Mouse (Mus musculus) G1E (cell line): ENCODE results near the gene Dek.

ENCODE experiments used
- CTCF ChIP-seq: IDR thresholded peaks from 2 replicates; pipeline ENCODE4 v1.5.1; 2012; ENCODE audit warnings: low read depth, low read length, inconsistent platforms, mixed read lengths
- GATA1 ChIP-seq: IDR thresholded peaks from 2 replicates; pipeline ENCODE4 v1.6.1; 2012; ENCODE audit warnings: borderline replicate concordance, low read length, inconsistent platforms, mixed read lengths
- POLR2AphosphoS5 ChIP-seq: IDR thresholded peaks from 2 replicates; pipeline ENCODE4 v1.6.1; 2012; ENCODE audit warnings: low read depth, low read length, inconsistent platforms; ENCODE audit not compliant: insufficient replicate concordance
- TAL1 ChIP-seq: conservative IDR thresholded peaks from 2 replicates; pipeline ENCODE4 v1.6.1; 2012; ENCODE audit warnings: low read depth, low read length, inconsistent platforms, mixed read lengths

GRCm38 (mm10) chr13:47067001-47067400 lies 39.0 kb downstream of the Dek start:
- TF ChIP-seq CTCF (no peak), TAL1 (no peak), POLR2AphosphoS5 (no peak), GATA1 (no peak)
